Mouse (Mus musculus) limb, embryonic 12.5 days (tissue): ENCODE measurements around the gene Cnih3. TPM values are rescaled to one million over a fixed set of nuclear protein-coding genes. Genes with fewer than 3 reads are reported as not detected.

Experiments
- ATAC-seq: fragments of 200-750 bp; cut with Nextera tagmentation; 2 replicates; pipeline ENCODE4 v1.8.0; 2017; ENCODE audit warnings: low read depth, moderate TSS enrichment; ENCODE audit not compliant: insufficient number of reproducible peaks, insufficient read depth, low FRiP score, low TSS enrichment
- H3K27ac ChIP-seq: fragments of 300-500 bp; sonication (generic); 2 replicates; pipeline ENCODE4 v1.5.1; 2016; ENCODE audit warnings: mild to moderate bottlenecking, moderate library complexity
- H3K27me3 ChIP-seq: fragments of 300-500 bp; sonication (generic); 2 replicates; pipeline ENCODE4 v1.6.1; 2016; ENCODE audit warnings: mild to moderate bottlenecking, moderate library complexity
- H3K36me3 ChIP-seq: fragments of 300-500 bp; sonication (generic); 2 replicates; pipeline ENCODE4 v1.6.1; 2016; ENCODE audit warnings: mild to moderate bottlenecking, moderate library complexity
- H3K4me1 ChIP-seq: fragments of 300-500 bp; sonication (generic); replicated peaks from 2 replicates; pipeline ENCODE4 v1.6.1; 2016
- H3K4me2 ChIP-seq: fragments of 300-500 bp; sonication (generic); 2 replicates; pipeline ENCODE4 v1.6.1; 2016; ENCODE audit warnings: mild to moderate bottlenecking, moderate library complexity
- H3K4me3 ChIP-seq: fragments of 300-500 bp; sonication (generic); replicated peaks from 2 replicates; pipeline ENCODE4 v1.5.1; 2016; ENCODE audit warnings: mild to moderate bottlenecking
- H3K9ac ChIP-seq: fragments of 300-500 bp; sonication (generic); replicated peaks from 2 replicates; pipeline ENCODE4 v1.6.1; 2016; ENCODE audit warnings: mild to moderate bottlenecking, moderate library complexity
- H3K9me3 ChIP-seq: fragments of 300-500 bp; sonication (generic); 2 replicates; pipeline ENCODE4 v1.6.1; 2016; ENCODE audit warnings: mild to moderate bottlenecking, moderate library complexity
- WGBS: fragments of 180-500 bp; shearing (Covaris S2); methylation state at CpG from one replicate; pipeline ENCODE4 v1.1.7; 2016; 5-methylcytosine and 5-hydroxymethylcytosine counted together
- polyA plus RNA-seq: library from polyadenylated mRNA; unstranded; fragments of >200 nt; fragmentation: Nextera tagmentation; extraction: Ambion mirVana; gene quantifications from 2 replicates; pipeline ENCODE4 v1.2.1, GENCODE M21; 2016

Gene Cnih3
- polyA plus RNA-seq, 1 experiment from 2014 or later = 1.1 TPM

DNA sequence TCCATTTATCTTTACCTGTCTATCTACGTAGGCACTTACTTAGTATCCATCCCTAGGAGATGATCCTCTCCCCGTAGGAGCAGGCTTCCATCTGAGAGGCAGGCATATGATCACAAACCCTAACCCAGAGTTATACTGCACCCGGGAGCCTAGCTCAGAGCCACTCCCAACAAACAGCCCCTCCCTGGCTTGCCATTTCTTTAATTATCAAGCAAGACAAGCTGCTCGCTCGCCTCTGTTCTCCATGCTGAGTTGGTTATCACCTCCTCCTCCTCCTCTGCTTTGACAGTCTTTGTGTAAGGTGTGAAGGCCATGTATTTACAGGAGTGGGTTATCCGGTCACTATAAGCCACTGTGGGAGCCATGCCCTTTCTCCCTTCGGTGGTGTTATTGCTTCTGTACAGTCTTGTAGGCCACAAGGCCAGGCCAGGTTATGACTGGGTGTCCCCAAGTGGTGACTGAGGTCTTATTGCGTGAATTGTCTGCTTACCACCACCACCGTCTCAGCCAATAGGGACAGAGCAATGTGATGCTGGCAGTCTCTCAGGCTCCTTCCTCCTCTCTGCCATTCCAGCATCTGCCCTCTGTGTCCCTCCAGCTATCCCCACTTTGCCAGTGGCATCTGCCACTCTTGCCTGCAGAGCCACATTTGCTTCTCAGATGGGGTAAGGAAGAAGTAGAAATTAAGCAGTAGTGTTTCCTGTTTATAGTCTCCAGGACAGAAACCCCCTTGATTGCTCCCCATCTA lies 22.4 kb downstream of the Cnih3 start:
- Histone ChIP-seq H3K36me3 (no peaks in the 10 kb centered on the region), H3K4me1 (peaks cover 7% of the 10 kb centered on the region; the same call in 1 of the 2 replicates), H3K9me3 (no peaks in the 10 kb centered on the region), H3K4me2 (no peak overlapping the region), H3K27ac (no peak overlapping the region), H3K4me3 (no peak overlapping the region), H3K9ac (no peak overlapping the region), H3K27me3 (peaks cover 3% of the 10 kb centered on the region; the same call in 1 of the 2 replicates)
- ATAC-seq = no peak
- 60% methylated on average over 9 of the region's 9 CpGs for WGBS

- Histone ChIP-seq H3K27ac (no peak overlapping the region), H3K36me3 (no peaks in the 10 kb centered on the region), H3K9me3 (no peaks in the 10 kb centered on the region), H3K4me2 (no peak overlapping the region), H3K9ac (no peak overlapping the region), H3K4me3 (no peak overlapping the region), H3K4me1 (no peaks in the 10 kb centered on the region), H3K27me3 (peaks cover 3% of the 10 kb centered on the region; the same call in 1 of the 2 replicates)
- no peak for ATAC-seq
- 80% methylated on average over 8 of the region's 8 CpGs for WGBS
Measured at GRCm38 (mm10) chr1:181376431-181376830, 24.0 kb downstream of the Cnih3 start.

DNA sequence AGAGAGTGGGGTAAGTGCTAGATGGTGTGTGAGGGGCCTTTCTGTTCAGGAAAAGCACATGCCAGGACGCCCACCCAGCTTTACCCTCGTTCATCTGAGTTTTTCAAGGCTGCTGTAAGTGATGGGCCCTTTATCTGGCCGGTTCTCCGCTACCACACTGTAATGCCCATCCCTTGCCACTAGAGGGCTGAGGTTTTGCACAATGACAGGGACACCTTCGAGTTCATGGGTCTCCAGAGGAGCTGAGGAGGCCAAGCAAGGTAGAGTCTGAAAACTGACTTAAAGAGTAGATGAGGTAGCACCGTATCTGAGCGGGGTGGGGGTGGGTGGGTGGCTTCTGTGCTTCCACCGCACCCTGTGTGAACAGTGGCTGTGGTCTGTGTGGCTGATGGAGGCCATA lies 27.2 kb downstream of the Cnih3 start:
- ATAC-seq = no peak
- 24% methylated on average over 8 of the region's 8 CpGs for WGBS
- Histone ChIP-seq H3K9me3 (no peaks in the 10 kb centered on the region), H3K36me3 (no peaks in the 10 kb centered on the region), H3K27me3 (peaks cover 3% of the 10 kb centered on the region; the same call in 1 of the 2 replicates), H3K4me3 (no peak overlapping the region), H3K4me2 (no peak overlapping the region), H3K9ac (no peak overlapping the region), H3K27ac (no peak overlapping the region), H3K4me1 (peaks cover 13% of the 10 kb centered on the region)

GRCm38 (mm10) chr1:181381410-181382010 lies 29.1 kb downstream of the Cnih3 start:
- Histone ChIP-seq H3K9ac (no peak overlapping the region), H3K9me3 (no peaks in the 10 kb centered on the region), H3K4me2 (no peak overlapping the region), H3K27ac (no peak overlapping the region), H3K4me3 (no peak overlapping the region), H3K36me3 (no peaks in the 10 kb centered on the region), H3K27me3 (peaks cover 3% of the 10 kb centered on the region; the same call in 1 of the 2 replicates), H3K4me1 (peaks cover 13% of the 10 kb centered on the region)
- ATAC-seq = no peak
- 83% methylated on average over 12 of the region's 12 CpGs for WGBS

GRCm38 (mm10) chr1:181389264-181389663 lies 36.8 kb downstream of the Cnih3 start:
- no peak overlapping the region for H3K4me3 ChIP-seq
- H3K4me1 ChIP-seq = 0 out of 2 replicates have a peak, but pooled peaks cover 5% of the 10 kb centered on the region
- no peaks in the 10 kb centered on the region for H3K36me3 ChIP-seq
- H3K9ac ChIP-seq = no peak overlapping the region
- H3K27ac ChIP-seq = no peak overlapping the region
- 90% methylated on average over 2 of the region's 2 CpGs for WGBS
- H3K9me3 ChIP-seq = 0 out of 2 replicates have a peak, but pooled peaks cover 5% of the 10 kb centered on the region
- no peaks in the 10 kb centered on the region for H3K27me3 ChIP-seq
- no peak overlapping the region for H3K4me2 ChIP-seq
- ATAC-seq = no peak

- H3K27ac ChIP-seq = no peak overlapping the region
- no peak for ATAC-seq
- 0 out of 2 replicates have a peak, but pooled peaks cover 5% of the 10 kb centered on the region for H3K9me3 ChIP-seq
- H3K36me3 ChIP-seq = no peaks in the 10 kb centered on the region
- no peak overlapping the region for H3K9ac ChIP-seq
- H3K27me3 ChIP-seq = no peaks in the 10 kb centered on the region
- H3K4me1 ChIP-seq = 0 out of 2 replicates have a peak, but pooled peaks cover 5% of the 10 kb centered on the region
- H3K4me3 ChIP-seq = no peak overlapping the region
- 95% methylated on average over 2 of the region's 2 CpGs for WGBS
- no peak overlapping the region for H3K4me2 ChIP-seq
Measured at GRCm38 (mm10) chr1:181392489-181392888, 40.1 kb downstream of the Cnih3 start.

GRCm38 (mm10) chr1:181393250-181394149 lies 41.1 kb downstream of the Cnih3 start:
- H3K4me1 ChIP-seq = 0 out of 2 replicates have a peak, but pooled peaks cover 5% of the 10 kb centered on the region
- no peaks in the 10 kb centered on the region for H3K36me3 ChIP-seq
- H3K9ac ChIP-seq = 0 out of 2 replicates have a peak overlapping the region, but pooled peaks have one; percentile 8
- H3K4me2 ChIP-seq = no peak overlapping the region
- no peaks in the 10 kb centered on the region for H3K27me3 ChIP-seq
- H3K9me3 ChIP-seq = 0 out of 2 replicates have a peak, but pooled peaks cover 1% of the 10 kb centered on the region
- ATAC-seq = no peak
- H3K4me3 ChIP-seq = no peak overlapping the region
- no peak overlapping the region for H3K27ac ChIP-seq
- WGBS = 42% methylated on average over 6 of the region's 6 CpGs

- Histone ChIP-seq H3K9me3 (no peaks in the 10 kb centered on the region), H3K4me3 (no peak overlapping the region), H3K36me3 (no peaks in the 10 kb centered on the region), H3K27ac (no peak overlapping the region), H3K4me1 (0 out of 2 replicates have a peak, but pooled peaks cover 5% of the 10 kb centered on the region), H3K9ac (no peak overlapping the region), H3K4me2 (no peak overlapping the region), H3K27me3 (no peaks in the 10 kb centered on the region)
- 86% methylated on average over 6 of the region's 6 CpGs for WGBS
- no peak for ATAC-seq
Measured at GRCm38 (mm10) chr1:181395234-181395828, 42.9 kb downstream of the Cnih3 start.

DNA sequence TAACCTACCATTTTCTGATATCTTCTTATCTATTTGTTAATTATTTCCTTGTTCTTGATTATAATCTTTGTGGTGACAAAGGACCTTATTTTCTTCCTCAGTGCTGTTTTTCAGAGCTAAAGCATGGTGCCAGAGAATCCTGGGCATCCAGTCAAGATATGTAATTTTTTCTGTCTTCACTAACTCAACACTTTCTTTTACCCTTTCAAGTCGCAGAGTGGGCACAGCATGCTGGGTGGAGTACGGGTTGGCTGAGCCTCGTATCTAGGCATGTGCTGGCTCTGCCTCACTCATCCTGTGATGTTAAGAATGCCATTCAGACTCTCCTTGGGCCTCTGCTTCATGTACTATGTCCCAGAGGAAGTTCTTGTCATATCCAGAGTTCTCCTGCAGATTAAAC lies 46.8 kb downstream of the Cnih3 start:
- Histone ChIP-seq H3K9ac (no peak overlapping the region), H3K4me2 (no peak overlapping the region), H3K9me3 (no peaks in the 10 kb centered on the region), H3K27ac (no peak overlapping the region), H3K36me3 (no peaks in the 10 kb centered on the region), H3K27me3 (no peaks in the 10 kb centered on the region), H3K4me3 (no peak overlapping the region), H3K4me1 (no peaks in the 10 kb centered on the region)
- 85% methylated on average over 3 of the region's 3 CpGs for WGBS
- no peak for ATAC-seq

- Histone ChIP-seq H3K27me3 (no peaks in the 10 kb centered on the region), H3K4me2 (no peak overlapping the region), H3K4me3 (no peak overlapping the region), H3K27ac (no peak overlapping the region), H3K36me3 (no peaks in the 10 kb centered on the region), H3K4me1 (no peaks in the 10 kb centered on the region), H3K9me3 (no peaks in the 10 kb centered on the region), H3K9ac (no peak overlapping the region)
- WGBS = 85% methylated on average over 7 of the region's 7 CpGs
- ATAC-seq = no peak
Measured at GRCm38 (mm10) chr1:181403056-181403455, 50.6 kb downstream of the Cnih3 start.
